Mouse (Mus musculus) heart, adult 9 months (tissue): ENCODE measurements at regions not wholly inside any gene's neighbourhood (a gene's known extent, or its start where the extent isn't known, plus 50 kb on each side); places are given as distances from the start of the nearest gene placed in this dataset.
A peak's percentile ranks its signal among the peaks of the same experiment; 100 is the strongest.

Source experiments
- DNase-seq, 2 experiments: peaks; one replicate each; pipeline ENCODE4 v3.0.0; 2022; ENCODE audit warnings: low spot score in 2 of 2

DNA sequence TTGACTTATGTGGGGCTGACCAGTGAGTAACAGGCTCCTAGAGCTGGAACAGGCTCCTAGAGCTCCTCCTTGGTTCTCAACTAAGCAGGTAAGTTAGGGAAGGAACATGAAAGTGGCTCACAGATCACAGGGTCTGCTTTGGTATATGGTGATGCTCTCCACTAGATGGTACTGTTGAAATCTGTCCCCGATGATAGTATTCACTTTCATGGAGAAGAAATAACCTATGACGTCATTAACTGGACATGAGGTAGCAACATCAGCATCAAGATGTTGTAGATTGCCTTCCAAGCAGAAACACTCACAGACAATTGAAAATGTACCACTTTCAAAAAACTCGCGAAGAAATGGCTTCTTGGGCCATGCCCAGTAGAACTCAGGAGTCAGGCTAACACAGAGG, 195.3 kb upstream of the Atp5g3 start:
- no peak for DNase-seq

DNA sequence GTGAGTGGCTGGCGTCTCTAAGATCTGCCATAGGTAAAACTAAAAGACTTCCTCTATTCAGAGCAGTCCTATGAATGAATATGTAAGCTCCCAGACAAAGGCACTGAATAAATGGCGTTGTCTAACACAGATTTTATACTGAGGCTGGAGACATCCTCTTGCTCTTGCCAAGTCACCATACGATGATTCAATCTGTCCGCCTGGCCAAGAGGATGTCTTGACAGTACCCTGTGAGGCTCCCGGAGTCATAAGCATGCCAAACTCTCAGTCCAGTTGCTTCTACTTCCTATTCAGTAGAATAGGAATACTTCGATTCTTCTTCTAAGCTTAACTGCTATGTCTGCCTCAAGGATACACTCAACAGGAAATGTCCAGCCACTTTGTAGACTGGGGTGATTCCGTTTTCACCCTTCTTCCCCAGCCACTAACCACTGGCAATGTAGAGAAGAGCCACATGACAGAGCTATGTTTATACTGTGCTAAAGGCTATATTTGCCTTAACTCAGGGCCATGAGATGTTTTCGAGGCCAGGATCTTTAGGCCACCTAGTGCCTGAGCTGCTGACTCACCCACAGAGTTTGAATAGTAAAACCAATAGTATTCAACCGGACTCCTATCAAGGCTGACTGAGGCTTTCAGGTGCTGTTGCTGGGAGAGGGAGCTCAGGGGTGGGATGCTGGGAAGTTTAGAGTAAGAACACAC, 188.7 kb upstream of the Atp5g3 start:
- DNase-seq = no peak

- DNase-seq = no peak
These were observed 185.7 kb upstream of the Atp5g3 start for GRCm38 (mm10) chr2:74096809-74097208.

DNA sequence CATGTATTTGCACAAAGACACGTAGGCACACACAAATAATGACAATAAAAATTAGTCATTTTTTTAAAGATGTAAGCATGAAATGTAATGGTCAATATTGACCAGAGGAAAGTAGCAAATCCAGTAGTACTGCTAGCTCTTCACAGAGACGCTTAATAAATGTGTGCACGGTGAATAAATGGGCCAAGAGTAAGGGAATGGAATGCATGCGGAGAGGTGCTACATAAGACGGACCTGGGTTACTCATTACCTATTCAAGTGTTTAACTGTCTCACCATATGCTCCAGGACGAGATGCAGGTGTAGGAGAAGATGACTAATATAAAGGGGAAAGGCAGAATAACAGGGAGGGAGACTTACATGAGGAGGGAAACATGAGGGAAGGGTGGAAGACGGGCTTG, 182.4 kb upstream of the Atp5g3 start:
- no peak for DNase-seq

- no peak for DNase-seq
These were observed 176.2 kb upstream of the Atp5g3 start for GRCm38 (mm10) chr2:74087375-74087774.

GRCm38 (mm10) chr2:74084971-74085370, 173.8 kb upstream of the Atp5g3 start:
- DNase-seq = no peak

DNA sequence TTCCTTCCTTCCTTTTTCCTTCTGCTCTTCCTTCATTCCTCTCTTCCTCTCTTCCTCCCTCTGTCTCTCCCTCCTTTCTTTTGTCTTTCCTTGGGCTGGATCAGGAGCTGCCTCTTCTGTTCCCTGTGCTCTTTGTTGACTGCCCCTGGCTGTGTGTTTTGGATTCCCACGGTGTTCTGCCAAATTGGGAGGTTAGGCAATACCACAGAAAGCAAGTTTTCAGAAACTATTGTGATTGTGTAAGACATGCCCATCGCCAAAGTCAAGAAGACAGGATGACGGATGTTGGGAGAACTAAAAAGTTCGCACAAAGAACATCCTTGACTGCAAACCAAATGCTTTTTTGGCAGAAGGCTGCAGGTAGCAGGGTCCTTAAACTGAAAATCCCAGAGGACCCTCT, 165.6 kb upstream of the Atp5g3 start:
- peak in 1 of 2 experiments; percentile 2 for DNase-seq

DNA sequence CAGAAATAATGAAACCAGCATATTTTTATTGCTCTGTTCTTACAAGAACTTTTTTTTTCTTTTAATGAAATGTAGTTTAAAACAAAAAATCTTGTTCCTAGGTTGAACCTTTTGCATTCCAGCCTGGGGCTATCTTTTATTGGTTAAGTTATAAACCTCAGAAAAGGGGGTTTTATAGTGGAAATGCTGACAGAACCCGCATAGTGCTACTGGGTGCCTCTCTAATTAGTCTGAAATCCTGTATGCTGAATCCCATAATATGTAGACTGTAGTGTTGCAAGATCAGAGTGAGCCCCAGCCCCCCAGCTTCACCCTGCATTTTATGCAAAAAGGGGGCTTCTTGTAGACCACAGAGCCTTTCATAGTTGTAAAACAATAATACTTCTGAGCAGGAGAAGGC, 164.4 kb upstream of the Atp5g3 start:
- no peak for DNase-seq

DNA sequence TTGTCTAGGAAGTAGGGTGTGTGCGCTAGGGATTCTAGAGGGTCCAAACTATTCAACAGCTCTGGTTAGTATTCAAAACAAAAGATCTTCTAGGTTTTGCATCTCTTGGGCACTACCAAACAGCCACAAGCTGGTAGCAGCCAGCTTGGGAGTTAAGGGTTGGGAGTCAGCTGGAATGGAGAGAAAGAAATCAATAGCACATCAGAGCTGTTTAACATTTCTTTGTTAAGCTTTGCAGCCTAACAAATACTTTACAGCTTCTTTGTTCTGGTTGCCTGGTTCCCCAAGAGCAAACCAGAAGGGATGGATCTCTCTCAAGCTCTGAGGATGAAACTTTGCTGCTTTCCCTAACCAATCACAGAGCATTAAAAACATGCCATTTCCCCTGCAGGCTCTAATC, 162.3 kb upstream of the Atp5g3 start:
- no peak for DNase-seq

GRCm38 (mm10) chr2:74066652-74067051, 155.5 kb upstream of the Atp5g3 start:
- peak in 1 of 2 experiments; percentile 29 for DNase-seq

DNA sequence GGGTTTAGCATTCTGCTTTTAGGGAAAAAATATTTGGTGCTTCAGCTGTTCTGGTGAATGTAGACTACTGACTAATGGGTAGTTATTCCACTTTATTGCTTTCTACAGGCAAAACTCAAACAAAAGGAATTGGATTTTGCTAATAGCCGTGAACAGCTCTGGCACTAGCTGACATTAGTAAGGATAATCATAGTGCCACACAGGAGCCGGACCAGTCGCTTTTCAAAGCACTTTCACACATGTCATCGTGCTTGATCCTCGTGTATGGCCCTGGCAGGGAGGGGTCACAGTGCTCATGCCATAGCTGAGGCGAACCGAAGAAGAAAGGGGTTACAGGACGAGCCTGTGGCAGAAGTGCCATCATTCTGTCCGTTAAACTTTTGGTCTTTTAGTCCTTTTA, 153.2 kb upstream of the Atp5g3 start:
- DNase-seq = no peak

DNA sequence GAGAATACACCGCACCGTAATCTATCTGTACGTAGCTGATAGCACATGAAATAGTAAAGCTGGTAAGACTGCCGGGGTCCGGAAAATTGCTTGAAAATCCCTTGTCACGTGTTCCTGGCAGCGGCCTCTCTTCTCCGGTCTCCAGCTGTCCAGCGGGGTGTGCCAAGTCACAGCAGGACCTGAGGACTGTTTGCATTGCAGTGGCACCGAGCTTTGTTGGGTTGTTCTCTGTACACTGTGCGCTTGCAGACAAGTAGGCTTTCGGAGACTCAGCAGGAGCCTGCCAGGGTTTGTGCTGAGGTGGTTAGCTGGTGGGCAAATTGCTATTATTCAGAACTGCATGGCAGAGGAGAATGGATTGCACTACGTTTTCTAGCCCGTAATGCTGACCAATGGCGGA, 152.7 kb upstream of the Atp5g3 start:
- DNase-seq = no peak

- no peak for DNase-seq
These were observed 152.2 kb upstream of the Atp5g3 start for GRCm38 (mm10) chr2:74063302-74063701.

DNA sequence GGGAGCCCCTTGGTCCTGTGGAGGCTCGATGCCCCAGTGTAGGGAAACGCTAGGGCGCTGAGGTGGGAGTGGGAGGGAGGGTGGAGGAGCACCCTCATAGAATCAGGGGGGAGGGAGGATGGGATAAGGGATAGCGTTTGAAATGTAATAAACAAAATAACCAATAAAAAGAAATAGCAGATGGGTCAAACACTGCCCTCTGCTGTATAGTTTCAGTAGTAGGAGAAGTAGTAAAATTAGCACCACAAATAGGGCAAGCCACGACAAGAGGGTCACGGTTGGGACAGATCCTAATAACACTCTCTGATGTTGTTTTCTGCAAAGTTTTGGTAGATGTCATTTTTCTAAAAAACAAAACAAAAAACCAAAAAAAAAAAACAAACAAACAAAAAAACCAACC, 131.3 kb upstream of the Atp5g3 start:
- DNase-seq = no peak

DNA sequence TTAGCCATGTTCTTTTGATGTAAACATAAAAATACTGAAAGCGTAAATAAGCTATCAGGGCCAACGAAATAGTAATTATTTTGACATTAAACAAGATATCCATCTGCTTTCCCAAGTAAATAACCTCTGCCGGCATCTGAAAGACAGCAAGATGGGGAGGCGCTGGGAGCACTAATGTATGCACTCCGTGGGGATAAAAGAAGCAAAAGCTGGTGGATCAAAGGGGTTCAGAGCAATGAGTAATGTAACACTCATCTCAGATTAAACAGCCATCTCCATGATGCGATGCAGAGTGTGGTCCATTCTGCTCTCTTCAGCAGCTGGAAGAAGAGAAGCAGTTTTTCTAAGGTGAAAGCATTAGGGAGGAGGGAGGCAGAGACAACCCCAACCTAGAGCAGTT, 128.5 kb upstream of the Atp5g3 start:
- no peak for DNase-seq

DNA sequence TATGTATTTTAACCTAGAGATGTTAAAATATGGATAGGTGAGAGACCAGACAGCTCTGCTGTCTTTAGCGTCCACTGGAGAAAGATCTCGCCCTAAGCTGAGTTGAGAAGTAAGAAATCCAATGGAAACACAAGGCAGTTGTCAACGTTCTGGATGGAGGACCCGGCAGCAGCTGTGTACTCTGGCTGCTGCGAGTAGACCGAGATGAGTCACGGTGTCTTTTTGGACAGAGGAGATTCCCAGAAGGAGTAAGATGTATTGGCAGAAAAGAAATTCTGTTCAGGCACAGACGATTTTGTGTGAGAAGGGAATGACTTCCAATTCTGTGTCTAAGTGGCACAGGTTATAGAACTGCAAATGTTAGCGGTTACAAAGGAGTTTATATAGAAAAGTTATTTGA, 124.9 kb upstream of the Atp5g3 start:
- peak; percentile 5 to 27 for DNase-seq

DNA sequence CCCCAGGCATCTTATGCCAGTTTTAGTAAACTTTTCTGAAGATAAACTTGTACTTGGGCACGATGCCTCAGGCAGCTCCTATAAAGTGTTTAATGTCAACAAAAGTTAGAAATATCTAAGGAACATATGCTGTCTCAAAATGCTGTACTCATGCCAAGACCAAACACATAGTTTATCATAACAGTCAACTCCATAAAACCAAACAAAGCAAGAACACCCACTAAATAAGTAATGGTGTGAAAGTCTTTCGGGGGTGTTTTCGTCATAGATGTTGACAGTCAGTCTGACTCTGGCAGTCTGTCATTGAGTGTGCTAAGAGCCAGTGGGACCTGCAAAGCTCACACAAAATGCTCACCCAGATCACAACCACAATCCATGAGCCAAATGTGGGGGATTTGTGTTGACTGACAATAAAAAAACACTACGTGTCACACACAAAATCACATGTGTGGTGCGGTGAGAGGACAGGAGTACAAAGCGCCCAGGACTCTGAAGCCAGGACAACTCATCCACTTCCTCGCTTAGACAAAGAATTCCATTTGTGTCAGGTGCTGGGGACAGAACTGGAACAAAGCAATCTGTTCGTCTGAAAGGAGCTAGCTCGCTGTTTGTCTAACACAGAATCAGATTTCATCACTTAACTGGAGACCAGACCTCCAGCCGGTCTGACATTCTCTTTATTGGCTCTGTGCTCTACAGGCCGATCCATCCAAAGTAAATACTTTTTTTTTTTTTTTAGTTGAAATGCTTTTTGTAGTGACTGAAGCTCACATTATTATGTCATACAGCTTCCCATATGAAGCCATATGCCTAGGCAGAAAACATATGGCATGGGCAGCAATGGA, 121.3 kb upstream of the Atp5g3 start:
- DNase-seq = no peak

DNA sequence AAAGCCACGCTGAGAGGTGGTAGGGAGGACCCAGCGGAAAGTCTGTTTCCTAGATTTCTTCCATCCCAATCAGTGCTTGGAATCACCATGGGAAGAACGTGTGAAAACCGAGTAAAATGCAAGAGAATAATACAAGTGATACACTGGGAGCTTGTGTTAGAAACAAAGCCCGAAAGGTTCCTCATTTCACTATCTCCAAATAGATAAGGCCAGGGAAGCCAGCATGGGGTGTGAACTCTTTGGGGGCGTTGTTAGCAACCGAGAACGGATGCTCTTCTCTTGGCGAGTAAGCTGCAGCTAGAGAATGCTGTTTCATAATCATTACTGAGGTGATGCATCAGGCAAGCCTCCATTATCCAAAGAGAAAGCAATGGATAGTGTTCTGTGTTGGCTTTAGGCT, 118.8 kb upstream of the Atp5g3 start:
- no peak for DNase-seq

GRCm38 (mm10) chr2:74027404-74028104, 116.4 kb upstream of the Atp5g3 start:
- no peak for DNase-seq

GRCm38 (mm10) chr2:74015146-74015545, 104.0 kb upstream of the Atp5g3 start:
- no peak for DNase-seq

GRCm38 (mm10) chr2:74014201-74014600, 103.1 kb upstream of the Atp5g3 start:
- no peak for DNase-seq

GRCm38 (mm10) chr2:73998531-73998930, 87.4 kb upstream of the Atp5g3 start:
- no peak for DNase-seq

DNA sequence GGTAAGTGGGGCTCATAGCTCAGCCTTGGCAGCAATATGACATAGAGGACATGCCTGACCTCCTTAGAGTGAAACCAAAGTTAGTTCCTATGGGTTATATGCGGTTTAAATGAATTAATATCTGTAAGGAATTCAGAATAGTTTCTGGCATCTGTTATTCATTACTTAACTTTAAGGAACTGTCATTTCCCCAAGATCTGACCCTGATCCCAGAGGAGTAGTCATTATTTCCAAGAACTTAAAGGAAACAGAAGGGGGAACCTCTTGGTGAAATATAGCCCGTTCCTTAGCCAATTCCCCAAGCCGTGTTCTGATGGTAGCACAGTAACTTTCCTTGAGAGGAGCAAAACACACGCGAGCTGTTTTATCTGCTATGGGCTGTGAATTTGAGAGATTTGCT, 85.9 kb upstream of the Atp5g3 start:
- no peak for DNase-seq
